Mouse (Mus musculus): Measurements from ENCODE around the gene Sec31a. TPM values are rescaled to one million over a fixed set of nuclear protein-coding genes. Genes with fewer than 3 reads are reported as not detected.
"Not testable (repeated sequence)": the region's sequence is repeated elsewhere in the genome, so short reads cannot be mapped to it uniquely, and the experiment has no call there.

Gene Sec31a
- polyA plus RNA-seq, 1 experiment from 2014 or later: 95.4 TPM

DNA sequence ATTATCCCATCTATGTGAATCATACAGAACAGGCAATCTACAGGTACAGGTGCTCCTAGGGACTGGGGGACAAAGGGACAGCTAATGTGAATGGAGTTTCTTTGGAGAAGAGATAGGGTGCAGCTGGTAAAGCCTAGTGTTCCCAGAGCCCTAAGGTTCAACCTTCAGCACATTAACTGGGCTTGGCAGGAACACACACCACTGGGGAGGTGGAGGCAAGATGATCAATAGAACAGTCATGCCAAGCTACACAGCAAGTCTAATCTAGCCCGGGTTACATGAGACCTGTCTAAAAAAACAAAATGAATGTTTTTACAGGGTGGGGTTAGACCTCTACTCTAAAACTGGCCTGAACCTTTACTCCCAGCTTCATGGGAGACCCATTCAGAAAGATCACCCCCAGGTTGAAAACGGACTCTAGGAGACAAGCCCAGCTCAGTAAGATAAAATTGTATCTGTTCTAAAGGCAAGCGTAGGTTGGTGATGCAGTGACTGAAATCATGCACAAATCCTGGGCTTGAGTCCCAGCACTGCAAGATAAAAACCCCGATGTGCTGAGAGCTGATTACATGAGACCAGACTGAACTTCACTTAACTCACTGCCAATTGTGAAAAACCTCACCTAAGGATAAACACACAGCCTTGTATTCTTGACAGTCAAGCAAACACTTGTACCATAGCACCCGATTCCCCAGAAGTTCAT, 12.1 kb upstream of the Sec31a start:
- peak overlapping the region; percentile 82 for H3K4me3 ChIP-seq
- H3K36me3 ChIP-seq: peaks cover 40% of the 10 kb centered on the region
- 11% methylated on average over 5 of the region's 5 CpGs for WGBS
- peak overlapping the region; percentile 92 for H3K9ac ChIP-seq
- ATAC-seq (ENCODE audit: low FRiP score, low read depth): no peak
- H3K9me3 ChIP-seq: no peaks in the 10 kb centered on the region
- H3K4me2 ChIP-seq: peak overlapping the region; percentile 72
- H3K4me1 ChIP-seq (replicated peaks): peaks cover 59% of the 10 kb centered on the region
- H3K27ac ChIP-seq (replicated peaks): no peak overlapping the region
- no peaks in the 10 kb centered on the region for H3K27me3 ChIP-seq

DNA sequence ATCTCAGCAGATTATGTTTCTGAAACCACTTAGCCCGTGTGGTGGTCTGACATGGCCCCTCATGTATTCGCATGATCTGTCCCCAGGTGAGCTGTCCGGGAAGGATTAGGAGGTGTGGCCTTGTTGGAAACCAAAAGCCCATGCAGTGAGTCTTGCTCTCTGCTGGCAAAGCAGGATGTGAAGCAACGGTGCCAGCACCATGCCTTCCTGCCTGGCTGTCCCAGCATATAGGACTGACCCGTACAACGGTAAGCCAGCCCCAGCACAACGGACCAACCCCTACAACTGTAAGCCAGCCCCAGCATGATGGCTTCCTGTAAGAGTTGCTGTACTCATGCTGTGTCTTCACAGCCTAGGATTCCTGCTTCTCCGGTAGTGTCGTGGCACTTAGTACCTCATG, 11.2 kb upstream of the Sec31a start:
- Histone ChIP-seq H3K27ac (replicated peaks) (no peak overlapping the region), H3K4me2 (peak overlapping the region; percentile 72), H3K9ac (peak overlapping the region; percentile 92; the same call in 1 of the 2 replicates), H3K4me1 (replicated peaks) (peaks cover 68% of the 10 kb centered on the region), H3K27me3 (no peaks in the 10 kb centered on the region), H3K36me3 (peaks cover 49% of the 10 kb centered on the region), H3K4me3 (peak overlapping the region; percentile 82), H3K9me3 (no peaks in the 10 kb centered on the region)
- WGBS: 57% methylated on average over 9 of the region's 9 CpGs
- no peak for ATAC-seq (ENCODE audit: low FRiP score, low read depth)

DNA sequence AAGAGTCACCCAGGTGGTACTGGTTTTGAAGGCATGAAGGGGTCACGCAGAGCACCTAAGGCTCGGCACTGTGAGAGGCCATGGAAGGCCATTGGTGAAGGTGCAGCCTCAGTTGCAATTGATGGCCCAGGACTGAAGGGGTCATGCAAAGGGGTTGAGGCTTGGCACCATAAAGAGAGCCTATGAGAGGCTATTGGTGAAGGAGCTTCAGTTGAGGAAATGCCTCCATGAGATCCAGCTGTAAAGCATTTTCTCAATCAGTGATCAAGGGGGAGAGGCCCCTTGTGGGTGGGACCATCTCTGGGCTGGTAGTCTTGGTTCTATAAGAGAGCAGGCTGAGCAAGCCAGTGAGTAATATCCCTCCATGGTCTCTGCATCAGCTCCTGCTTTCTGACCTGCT, 9.8 kb upstream of the Sec31a start:
- not testable (repeated sequence) for H3K9ac ChIP-seq; H3K4me2 ChIP-seq; H3K9me3 ChIP-seq; H3K4me3 ChIP-seq; H3K27me3 ChIP-seq; H3K27ac ChIP-seq (replicated peaks); ATAC-seq (ENCODE audit: low FRiP score, low read depth)
- 88% methylated on average over 2 of the region's 2 CpGs for WGBS
- H3K36me3 ChIP-seq: peaks cover 63% of the 10 kb centered on the region
- H3K4me1 ChIP-seq (replicated peaks): peaks cover 67% of the 10 kb centered on the region

DNA sequence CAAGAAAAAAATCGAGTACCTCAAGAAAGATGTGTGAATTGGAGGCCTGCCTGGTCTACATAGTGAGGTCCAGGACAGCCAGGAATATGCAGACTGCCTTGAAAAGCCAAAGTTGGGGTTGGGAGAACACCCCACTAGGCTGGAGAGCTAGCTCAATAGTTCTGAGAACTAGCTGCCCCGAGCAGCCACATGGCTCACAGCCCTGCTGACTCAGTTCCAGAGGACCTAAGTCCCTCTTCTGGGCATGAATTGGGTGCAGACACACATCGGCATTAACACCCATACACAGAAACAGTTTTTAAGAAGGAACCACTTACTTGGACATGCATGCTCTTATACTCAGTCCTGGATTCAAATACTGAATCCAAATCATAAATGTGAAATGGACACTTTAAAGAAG, 8.2 kb upstream of the Sec31a start:
- no peaks in the 10 kb centered on the region for H3K9me3 ChIP-seq
- peak overlapping the region; percentile 17; the same call in 1 of the 2 replicates for H3K4me2 ChIP-seq
- H3K4me1 ChIP-seq (replicated peaks): peaks cover 58% of the 10 kb centered on the region
- no peak overlapping the region for H3K4me3 ChIP-seq
- H3K36me3 ChIP-seq: peaks cover 78% of the 10 kb centered on the region
- no peak overlapping the region for H3K27ac ChIP-seq (replicated peaks)
- H3K9ac ChIP-seq: no peak overlapping the region
- 81% methylated on average over 3 of the region's 3 CpGs for WGBS
- no peaks in the 10 kb centered on the region for H3K27me3 ChIP-seq
- ATAC-seq (ENCODE audit: low FRiP score, low read depth): no peak

DNA sequence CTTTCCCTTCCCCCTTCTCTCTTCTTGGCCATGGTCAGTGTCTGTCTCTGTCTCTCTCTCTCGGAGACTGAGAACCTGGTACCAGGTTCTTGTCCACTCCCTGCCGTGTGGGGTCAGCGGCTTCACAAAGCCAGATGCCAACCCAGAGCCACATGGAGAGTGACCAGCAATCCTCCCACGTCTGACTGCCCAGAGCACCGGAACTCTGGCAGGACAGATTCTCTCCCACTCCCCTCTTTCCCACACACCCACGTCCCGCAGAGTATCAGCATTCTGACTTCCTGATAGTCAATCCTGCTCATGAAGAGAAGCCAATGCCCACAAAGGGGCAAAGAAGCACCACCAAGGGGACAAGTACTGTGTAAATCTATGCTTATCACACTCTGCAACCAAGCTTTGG, 7.6 kb upstream of the Sec31a start:
- H3K9ac ChIP-seq: no peak overlapping the region
- ATAC-seq (ENCODE audit: low FRiP score, low read depth): no peak
- H3K4me3 ChIP-seq: no peak overlapping the region
- 75% methylated on average over 7 of the region's 7 CpGs for WGBS
- no peak overlapping the region for H3K27ac ChIP-seq (replicated peaks)
- H3K4me2 ChIP-seq: no peak overlapping the region
- no peaks in the 10 kb centered on the region for H3K27me3 ChIP-seq
- H3K4me1 ChIP-seq (replicated peaks): peaks cover 58% of the 10 kb centered on the region
- no peaks in the 10 kb centered on the region for H3K9me3 ChIP-seq
- H3K36me3 ChIP-seq: peaks cover 84% of the 10 kb centered on the region

DNA sequence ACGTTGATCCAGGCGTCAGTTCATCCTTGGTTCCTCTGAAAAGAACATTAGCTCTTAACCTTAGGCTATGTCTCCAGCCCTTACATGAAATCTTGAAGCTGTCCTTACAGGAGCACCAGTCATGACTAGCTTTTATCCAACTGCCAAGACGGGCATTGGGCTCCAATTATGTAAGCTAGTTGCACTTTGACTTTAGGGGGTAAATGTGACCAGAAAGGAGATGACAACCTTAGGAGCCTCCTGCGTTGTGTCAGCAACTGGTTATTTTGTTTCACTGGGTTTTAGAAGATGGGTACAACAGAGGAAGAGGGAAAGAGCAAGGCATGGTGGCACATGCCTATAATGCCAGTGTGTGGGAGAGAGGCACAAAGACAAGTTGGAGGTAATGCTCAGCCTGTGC, 2.8 kb upstream of the Sec31a start:
- no peak overlapping the region for H3K4me2 ChIP-seq

DNA sequence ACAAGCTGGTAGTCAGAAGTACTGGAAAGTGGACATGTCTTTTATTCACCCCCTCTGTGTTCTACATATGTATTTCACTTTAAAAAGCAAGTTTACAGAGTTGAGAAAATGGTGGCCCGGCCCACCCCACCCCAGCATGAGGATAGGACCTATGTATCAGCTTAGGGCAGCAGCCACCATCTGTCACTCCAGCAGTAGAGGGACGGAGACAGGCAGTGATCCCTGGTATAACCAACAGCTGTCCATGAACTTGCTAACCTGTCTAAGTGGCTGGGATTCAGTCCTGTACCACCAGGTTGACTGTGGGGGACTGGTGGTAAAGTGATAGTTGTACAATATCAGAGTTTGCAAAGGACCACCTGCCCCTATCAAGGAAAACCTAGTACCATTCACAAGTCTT, 2.0 kb upstream of the Sec31a start:
- Histone ChIP-seq H3K4me3 (no peak overlapping the region), H3K4me1 (replicated peaks) (peaks cover 38% of the 10 kb centered on the region), H3K36me3 (peaks cover 44% of the 10 kb centered on the region), H3K4me2 (no peak overlapping the region), H3K27me3 (no peaks in the 10 kb centered on the region), H3K9me3 (no peaks in the 10 kb centered on the region), H3K27ac (replicated peaks) (no peak overlapping the region), H3K9ac (no peak overlapping the region)
- WGBS: 82% methylated on average over 2 of the region's 2 CpGs
- no peak for ATAC-seq (ENCODE audit: low FRiP score, low read depth)

More for the DNA sequence above, 2.8 kb upstream of the Sec31a start:
- Histone ChIP-seq H3K4me1 (replicated peaks) (peaks cover 42% of the 10 kb centered on the region), H3K9ac (no peak overlapping the region), H3K9me3 (no peaks in the 10 kb centered on the region), H3K36me3 (peaks cover 50% of the 10 kb centered on the region), H3K27me3 (no peaks in the 10 kb centered on the region), H3K27ac (replicated peaks) (no peak overlapping the region), H3K4me3 (no peak overlapping the region)
- WGBS: 63% methylated on average over 4 of the region's 4 CpGs
- no peak for ATAC-seq (ENCODE audit: low FRiP score, low read depth)

DNA sequence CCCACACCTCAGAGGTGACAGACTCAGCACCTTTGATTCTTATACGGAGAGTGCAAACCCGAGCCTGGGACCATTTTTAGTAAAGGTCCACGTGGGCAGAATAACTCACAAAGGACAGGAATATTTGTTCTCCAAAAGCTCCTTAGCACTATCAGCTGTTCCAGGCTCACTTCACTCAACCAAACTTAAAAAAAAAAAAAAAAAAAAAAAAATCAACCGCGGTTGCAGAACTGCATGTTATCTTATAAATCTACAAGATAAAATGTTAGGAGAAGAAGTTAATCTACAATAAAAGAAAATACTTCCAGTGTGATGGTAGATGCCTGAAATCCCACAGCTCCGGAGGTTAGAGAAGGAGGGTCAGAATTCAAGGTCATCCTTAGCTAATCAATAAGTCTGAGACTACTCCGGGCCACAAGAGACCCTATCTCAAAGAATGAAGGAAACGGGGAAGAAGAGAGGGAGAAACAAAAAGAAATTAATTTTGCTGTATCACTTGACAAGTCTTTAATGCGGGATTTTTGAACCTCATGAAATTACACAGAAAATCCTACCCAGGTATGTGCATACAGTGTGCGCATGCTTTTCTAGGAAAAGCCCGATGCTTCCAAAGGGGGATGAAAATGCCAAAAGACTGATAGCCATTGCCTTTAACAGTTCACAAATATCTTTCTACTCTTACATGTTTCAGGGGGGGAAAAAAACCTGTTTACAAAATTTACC, 1.4 kb downstream of the Sec31a start:
- no peak for ATAC-seq (ENCODE audit: low FRiP score, low read depth)
- Histone ChIP-seq H3K36me3 (peaks cover 12% of the 10 kb centered on the region), H3K4me1 (replicated peaks) (peaks cover 31% of the 10 kb centered on the region), H3K4me2 (peak overlapping the region; percentile 63), H3K27ac (replicated peaks) (no peak overlapping the region), H3K27me3 (no peaks in the 10 kb centered on the region), H3K9me3 (no peaks in the 10 kb centered on the region), H3K4me3 (peak overlapping the region; percentile 63), H3K9ac (peak overlapping the region; percentile 66; the same call in 1 of the 2 replicates)
- WGBS: 79% methylated on average over 11 of the region's 11 CpGs

DNA sequence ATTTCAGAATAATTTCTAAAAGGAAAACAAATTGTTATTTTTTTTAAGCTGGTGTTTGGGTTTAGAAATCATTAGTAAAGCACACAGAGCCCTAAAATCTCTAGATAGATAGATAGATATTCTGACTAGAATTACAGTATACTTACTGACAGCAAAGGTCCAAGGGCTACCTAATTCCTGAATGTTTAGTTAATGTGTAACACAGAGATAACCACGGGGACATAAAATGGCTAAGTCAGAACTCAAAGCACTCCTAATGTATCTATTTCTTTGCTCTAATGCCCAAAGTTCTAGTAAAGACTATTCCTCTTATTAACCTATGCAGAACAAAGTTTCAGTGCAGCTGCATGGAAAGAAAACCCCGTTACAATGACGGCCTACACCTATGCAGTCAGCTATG, 3.1 kb downstream of the Sec31a start:
- Histone ChIP-seq H3K9me3 (no peaks in the 10 kb centered on the region), H3K4me1 (replicated peaks) (peaks cover 31% of the 10 kb centered on the region), H3K4me3 (no peak overlapping the region), H3K9ac (no peak overlapping the region), H3K27me3 (no peaks in the 10 kb centered on the region), H3K4me2 (no peak overlapping the region), H3K27ac (replicated peaks) (no peak overlapping the region), H3K36me3 (no peaks in the 10 kb centered on the region)
- ATAC-seq (ENCODE audit: low FRiP score, low read depth): no peak
- 89% methylated on average over 3 of the region's 3 CpGs for WGBS

DNA sequence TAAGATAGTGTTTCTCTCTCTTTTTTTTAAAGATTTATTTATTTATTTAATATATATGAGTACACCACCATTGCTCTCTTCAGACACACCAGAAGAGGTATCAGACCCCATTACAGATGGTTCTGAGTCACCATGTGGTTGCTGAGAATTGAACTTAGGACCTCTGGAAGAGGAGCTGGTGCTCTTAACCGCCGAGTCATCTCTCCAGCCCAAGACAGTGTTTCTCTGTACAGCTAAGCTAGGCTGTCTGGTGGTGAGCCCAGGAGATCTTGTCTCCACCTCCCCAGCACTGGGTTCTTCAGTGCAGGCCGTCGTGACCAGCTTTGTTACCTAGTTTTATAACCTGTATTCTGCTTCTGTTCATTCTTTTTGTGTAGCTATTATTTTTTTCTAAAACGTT, 5.8 kb downstream of the Sec31a start:
- H3K9ac ChIP-seq: no peak overlapping the region
- peaks cover 19% of the 10 kb centered on the region for H3K4me1 ChIP-seq (replicated peaks)
- no peak overlapping the region for H3K4me3 ChIP-seq
- WGBS: 91% methylated on average over 5 of the region's 5 CpGs
- no peak for ATAC-seq (ENCODE audit: low FRiP score, low read depth)
- H3K9me3 ChIP-seq: no peaks in the 10 kb centered on the region
- H3K36me3 ChIP-seq: peaks cover 11% of the 10 kb centered on the region
- no peak overlapping the region for H3K4me2 ChIP-seq
- H3K27me3 ChIP-seq: no peaks in the 10 kb centered on the region
- H3K27ac ChIP-seq (replicated peaks): no peak overlapping the region

DNA sequence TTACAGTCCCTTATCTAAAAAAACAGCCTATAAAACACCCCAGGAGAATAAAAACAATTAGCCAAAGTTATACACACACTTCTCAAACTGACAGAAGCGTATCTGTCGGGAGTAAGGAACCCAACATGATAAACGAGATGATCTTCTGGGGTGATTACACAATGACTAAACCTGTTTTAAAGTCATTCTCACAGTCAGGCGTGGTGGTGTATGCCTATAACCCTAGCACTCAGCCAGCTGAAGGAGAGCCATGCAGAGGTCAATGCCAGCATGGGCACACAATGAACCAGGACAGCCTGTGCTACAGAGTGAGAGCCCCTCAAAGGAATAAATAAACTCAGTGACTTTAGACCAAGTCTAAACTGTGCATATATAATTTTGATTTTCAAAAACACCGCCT, 7.5 kb downstream of the Sec31a start:
- Histone ChIP-seq H3K27ac (replicated peaks) (no peak overlapping the region), H3K36me3 (peaks cover 24% of the 10 kb centered on the region), H3K9ac (no peak overlapping the region), H3K4me1 (replicated peaks) (0 out of 2 replicates have a peak, but pooled peaks cover 4% of the 10 kb centered on the region), H3K4me3 (no peak overlapping the region), H3K9me3 (no peaks in the 10 kb centered on the region), H3K4me2 (no peak overlapping the region), H3K27me3 (no peaks in the 10 kb centered on the region)
- 78% methylated on average over 5 of the region's 5 CpGs for WGBS
- no peak for ATAC-seq (ENCODE audit: low FRiP score, low read depth)

DNA sequence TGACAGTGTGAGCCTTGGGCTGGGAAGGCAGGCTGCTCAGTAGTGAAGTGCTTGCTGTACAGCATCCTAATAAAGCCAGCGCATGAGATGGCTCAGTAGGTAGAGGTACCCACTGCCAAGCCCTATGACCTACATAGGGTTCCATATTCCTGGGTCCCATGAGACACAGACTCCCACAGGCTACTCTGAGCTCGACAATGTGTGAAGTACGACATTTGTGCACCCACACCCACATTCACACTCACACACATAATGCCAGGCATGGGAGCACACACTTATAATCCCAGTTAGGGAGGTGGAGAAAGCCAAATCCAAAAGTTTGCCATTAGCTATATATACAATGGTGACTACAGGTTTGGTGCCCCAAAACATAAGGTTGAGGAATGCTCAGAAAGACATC, 19.3 kb downstream of the Sec31a start:
- Histone ChIP-seq H3K9ac (no peak overlapping the region), H3K27ac (replicated peaks) (no peak overlapping the region), H3K4me3 (no peak overlapping the region), H3K27me3 (no peaks in the 10 kb centered on the region), H3K4me1 (replicated peaks) (no peaks in the 10 kb centered on the region), H3K9me3 (no peaks in the 10 kb centered on the region), H3K36me3 (peaks cover 73% of the 10 kb centered on the region), H3K4me2 (no peak overlapping the region)
- ATAC-seq (ENCODE audit: low FRiP score, low read depth): no peak
- 96% methylated on average over 3 of the region's 3 CpGs for WGBS
